Mouse (Mus musculus): Measurements from ENCODE around the gene Dpysl5. TPM values are rescaled to one million over a fixed set of nuclear protein-coding genes. Genes with fewer than 3 reads are reported as not detected.
"Not testable (repeated sequence)": the region's sequence is repeated elsewhere in the genome, so short reads cannot be mapped to it uniquely, and the experiment has no call there.

The Dpysl5 gene
- 10 to 100 TPM; 21.3 to 28.0 (median 27.4) TPM for total RNA-seq (2022)

DNA sequence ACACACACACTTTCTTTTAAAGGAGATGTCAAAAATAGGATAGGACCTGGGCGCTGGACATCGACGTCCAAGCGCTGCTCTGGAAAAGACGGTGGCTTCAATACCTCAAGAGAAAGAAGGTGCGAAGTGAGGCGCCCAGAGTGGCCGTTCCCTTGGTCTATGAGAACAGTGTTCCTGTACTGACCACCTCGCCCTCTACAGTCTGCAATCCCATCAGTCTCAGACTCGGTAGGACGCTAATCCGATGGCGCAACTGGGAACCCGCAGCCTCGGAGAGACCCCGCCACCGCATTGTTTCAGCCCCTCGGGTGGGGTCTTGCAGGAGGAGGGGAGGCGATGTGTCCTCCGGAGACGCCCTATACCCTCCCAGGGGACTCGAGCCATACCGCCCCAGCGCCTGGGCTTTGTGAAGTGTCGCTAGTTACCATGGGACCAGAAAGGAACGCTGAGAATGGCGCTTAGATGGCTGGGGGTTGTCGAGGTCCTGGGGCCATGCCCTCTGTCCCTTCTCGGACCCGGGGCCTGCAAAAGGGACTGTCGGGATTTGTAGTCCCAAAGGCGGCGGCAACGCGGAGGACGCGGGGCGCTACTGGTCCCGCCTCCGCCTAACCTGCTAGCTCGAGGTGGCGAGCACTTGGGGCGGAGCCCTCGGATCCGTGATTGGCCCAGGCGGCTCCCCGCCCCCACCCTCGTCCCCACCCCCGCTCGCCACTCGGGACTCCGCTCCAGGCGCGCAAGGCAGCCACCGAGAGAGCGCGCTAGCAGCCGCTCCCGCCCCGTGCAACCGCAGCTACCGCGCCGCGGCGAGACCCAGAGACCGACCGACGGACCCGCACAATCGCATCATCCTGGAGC lies at the start of gene Dpysl5:
TSS of gene Dpysl5 (plus strand) at position 418 of the 855 bp plus-strand sequence.
- DNase-seq (ENCODE audit: low spot score in 2 of 2) = peak; percentile 62 to 87

DNA sequence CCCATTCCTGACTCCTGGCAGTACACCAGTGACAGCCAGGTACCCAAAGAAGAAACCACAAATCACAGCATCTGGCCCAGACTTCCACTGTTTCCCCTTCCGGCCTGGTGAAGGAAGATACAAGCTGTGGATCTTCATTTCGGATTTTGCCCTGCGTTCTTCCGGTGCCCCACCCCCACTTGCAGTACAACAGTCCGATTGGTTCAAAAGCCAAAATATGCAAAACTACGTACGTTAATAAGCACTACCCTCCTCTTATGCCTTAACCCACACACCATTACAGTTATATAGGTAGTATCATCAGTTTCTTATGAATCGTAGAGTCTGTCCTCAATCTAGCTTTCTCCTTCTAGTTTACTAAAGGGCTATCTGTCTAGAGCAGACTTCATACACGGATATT lies 46.0 kb upstream of the Dpysl5 start:
- DNase-seq (ENCODE audit: low spot score in 2 of 2) = no peak

DNA sequence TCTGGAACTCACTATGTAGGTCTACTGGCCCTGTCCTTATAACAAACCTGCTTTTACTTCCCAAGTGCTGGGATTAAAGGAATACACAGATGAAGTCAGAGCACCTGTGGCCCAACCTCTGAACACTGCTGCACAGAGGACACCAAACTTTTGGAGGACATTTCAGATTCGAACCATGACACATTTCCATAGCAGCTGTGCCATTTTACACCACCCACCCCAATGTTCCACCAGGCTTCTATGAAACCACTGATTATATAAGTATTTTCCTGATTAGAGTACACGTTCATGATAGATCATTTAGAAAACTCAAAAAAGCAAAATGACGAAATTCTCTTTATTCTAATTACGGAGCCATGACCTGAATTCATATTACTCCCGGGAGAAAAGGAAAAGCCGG lies 45.4 kb upstream of the Dpysl5 start:
- DNase-seq (ENCODE audit: low spot score in 2 of 2) = peak; percentile 37 to 60

DNA sequence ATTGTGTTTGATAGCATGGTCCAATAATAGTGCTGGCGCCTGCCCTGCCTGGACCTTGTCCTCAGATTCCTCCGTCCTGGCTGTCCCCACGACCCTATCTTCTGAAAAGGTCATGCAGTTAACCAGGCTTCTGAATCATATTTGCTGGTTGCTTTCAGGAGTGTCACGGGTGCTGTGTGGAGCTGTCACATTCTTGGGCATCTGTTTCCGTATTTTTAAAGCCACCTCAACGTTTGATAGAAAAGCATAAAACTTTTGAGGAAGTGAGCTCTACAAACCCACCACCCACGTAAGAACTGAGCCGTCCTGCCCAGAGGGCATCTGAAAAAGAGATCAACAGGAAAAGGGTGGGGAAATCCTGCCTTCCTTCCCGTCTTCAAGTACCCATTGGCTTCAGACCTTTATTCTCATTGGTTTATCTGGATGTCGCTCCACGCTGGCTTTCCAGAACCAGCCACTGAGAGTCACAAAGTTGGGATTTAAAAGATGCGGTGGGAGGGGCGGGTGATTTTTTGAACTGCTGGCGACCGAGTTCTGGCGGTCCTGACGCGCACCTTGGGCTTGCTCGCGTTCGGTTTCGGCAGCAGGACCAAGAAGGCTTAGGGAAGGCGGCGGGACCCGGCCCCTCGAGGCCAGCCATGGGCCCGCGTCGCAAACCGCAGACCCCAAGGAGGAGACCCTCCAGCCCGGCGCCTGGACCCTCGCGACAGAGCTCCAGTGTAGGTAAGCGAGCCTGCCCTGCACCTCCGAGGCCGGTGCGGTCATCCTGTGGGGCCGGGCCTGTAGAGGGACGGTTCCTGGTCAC lies 44.8 kb upstream of the Dpysl5 start, which contains the start of gene Cenpa:
TSS of gene Cenpa (plus strand) at position 387 of the 805 bp plus-strand sequence.
- peak; percentile 65 to 95 for DNase-seq (ENCODE audit: low spot score in 2 of 2)

DNA sequence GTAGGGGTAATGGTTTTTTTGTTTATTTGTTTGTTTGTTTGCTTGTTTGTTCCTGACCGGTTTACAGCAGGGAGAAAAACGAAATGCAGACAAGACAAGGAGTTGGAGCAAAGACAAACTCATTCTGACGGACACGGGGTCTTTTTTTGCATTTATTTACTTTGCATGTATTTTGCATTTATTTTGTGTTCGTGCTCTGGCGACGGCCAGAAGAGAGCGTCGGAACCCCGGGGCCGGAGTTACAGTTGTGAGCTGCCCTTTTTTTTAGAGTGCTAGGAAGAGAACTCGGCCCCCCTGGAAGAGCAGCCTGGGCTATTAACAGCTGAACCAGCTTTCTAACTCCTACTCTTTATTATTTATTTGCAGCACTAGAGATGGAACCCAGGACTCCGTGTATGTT lies 44.1 kb upstream of the Dpysl5 start:
- no peak for DNase-seq (ENCODE audit: low spot score in 2 of 2)

DNA sequence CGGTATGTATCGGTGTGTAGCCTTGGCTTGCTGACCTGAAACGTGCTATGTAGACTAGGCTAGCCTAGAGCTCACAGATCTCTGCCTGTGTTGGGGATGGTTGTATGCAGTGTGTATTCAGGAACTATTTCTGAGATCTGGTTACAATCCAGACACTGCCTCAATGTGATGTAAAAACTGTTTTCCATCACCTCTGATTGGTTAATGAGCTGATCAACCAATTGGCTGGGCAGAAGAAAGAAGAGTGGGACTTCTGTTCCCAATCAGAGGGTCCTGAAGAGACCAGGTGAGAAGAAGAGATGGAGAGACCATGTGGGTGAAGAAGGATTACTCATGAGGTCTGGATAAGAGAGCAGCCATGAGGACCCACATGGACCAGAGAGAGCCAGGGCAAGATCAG lies 43.7 kb upstream of the Dpysl5 start:
- DNase-seq (ENCODE audit: low spot score in 2 of 2) = no peak

DNA sequence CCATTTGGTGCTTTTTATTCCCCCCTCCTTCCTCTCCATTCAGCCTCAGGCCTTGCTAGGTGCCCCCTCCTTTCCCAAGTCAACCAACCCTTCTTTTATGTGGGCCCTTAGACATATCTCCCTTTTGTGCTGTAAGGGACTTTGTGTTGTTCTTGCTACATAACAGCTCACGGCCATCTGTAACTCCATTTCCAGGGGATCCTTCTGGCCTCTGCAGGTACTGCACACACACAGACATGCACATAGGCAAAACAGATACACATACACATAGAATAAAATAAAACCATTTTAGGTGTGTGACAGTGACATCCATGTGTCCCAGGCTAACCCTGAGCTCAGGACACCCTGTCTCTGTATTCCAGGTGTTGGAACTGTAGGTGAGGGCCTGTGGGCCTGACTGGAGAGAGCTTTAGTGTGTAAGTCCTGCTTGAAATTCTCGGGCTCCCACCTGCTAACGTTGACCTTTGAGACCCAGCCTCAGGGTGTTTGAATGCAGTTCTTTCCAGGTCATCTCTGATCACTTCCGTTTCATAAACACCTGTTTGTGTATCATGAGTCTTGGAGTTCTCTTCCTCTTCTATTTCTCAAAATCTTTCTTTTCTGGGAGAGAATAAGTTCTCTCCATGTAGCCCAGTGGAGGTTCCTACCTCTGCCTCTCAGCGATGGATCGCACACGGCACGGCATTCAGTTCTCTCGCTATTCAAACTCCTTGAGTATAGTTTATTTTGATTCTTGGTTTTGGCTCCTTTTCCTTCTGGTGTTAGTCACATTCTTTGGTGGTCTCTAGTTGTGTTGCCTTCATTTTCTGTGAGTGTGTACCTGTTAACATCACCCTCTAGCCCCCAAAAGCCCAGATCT lies 42.5 kb upstream of the Dpysl5 start:
- DNase-seq (ENCODE audit: low spot score in 2 of 2) = no peak

DNA sequence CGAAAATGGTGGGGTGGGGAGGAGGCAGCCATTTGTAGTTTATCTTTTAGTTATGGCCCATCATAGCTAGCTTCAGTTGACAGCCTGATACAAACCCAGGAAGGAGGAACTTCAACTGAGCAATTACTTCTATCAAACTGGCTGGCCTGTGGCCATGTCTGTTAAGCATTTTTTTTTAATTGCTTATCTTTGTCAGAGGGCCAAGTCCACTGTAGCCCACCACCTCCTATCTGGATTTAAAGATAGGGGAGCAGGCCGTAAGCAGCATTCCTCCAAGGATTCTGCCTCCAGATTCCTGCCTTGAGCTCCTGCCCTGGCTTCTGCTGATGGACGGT lies 41.9 kb upstream of the Dpysl5 start:
- no peak for DNase-seq (ENCODE audit: low spot score in 2 of 2)

DNA sequence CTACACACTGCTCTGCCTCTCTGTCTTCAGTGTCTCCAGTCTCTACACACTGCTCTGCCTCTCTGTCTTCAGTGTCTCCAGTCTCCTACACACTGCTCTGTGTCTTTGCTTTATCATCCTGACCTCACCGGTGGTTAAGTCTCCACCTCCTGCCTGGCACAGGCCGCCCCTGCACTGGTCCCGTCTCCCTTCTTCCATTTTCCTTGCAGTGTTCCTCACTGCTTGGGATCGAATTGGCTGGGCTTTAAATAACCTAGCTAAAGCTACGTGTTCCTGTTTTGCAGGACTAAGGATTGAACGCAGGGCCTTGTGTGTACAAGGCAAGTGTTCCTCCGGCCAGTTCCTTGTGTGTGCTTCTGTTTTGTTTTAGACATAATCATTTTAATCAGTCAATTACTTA lies 41.3 kb upstream of the Dpysl5 start:
- no peak for DNase-seq (ENCODE audit: low spot score in 2 of 2)

DNA sequence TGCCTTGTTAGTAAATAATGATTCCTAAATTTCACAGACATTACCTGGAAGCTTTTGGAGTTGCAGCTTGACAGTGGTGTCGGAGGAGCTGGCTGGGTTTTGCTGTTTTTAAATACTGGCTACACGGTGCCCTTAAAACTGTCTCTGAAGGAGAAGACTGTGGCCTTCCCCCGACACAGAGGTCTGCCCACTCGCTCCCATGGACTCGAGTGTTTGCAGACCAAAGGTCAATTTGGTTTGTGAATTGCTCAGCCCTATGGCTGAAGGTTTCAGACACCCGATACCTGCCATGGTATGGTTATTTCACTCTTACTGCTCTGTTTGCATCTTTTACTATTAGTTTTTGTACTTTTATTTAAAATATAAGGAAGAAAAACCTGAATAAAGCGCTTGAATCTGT lies 37.4 kb upstream of the Dpysl5 start:
- DNase-seq (ENCODE audit: low spot score in 2 of 2) = no peak

DNA sequence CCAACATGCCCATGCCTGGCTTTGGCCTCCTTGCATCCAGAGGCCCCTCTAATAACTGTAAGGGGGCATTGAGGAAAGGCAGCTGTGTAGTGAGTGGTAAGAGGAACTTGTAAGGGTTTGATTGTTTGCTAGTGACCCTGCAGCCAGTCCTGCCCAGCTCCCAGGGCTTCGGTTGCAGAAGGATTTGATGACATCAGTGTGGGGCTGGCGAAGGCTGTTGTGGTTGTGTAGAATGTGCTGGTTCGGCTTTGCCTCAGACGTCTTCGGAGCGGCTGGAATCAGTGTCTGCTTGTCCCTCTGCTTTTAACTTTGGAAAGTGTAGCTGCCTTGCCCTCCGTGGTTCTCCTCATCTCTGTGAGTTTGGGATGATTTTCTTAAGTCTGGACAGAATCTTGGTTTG lies 34.6 kb upstream of the Dpysl5 start:
- DNase-seq (ENCODE audit: low spot score in 2 of 2) = no peak

DNA sequence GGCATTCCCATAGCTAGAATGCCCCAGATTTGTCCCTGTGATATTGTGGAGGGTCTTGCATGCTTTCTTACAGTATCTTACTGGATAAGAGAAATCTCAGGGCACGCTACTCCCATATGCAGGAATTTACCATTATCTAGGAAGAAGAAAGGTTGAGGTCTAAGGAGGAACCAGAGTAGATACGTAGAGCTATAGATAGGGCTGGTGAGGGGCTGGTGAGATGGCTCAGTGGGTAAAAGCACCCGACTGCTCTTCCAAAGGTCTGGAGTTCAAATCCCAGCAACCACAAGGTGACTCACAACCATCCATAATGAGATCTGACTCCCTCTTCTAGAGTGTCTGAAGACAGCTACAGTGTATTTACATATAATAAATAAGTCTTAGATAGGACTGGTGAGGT lies 33.3 kb upstream of the Dpysl5 start:
- DNase-seq (ENCODE audit: low spot score in 2 of 2) = not testable (repeated sequence)

DNA sequence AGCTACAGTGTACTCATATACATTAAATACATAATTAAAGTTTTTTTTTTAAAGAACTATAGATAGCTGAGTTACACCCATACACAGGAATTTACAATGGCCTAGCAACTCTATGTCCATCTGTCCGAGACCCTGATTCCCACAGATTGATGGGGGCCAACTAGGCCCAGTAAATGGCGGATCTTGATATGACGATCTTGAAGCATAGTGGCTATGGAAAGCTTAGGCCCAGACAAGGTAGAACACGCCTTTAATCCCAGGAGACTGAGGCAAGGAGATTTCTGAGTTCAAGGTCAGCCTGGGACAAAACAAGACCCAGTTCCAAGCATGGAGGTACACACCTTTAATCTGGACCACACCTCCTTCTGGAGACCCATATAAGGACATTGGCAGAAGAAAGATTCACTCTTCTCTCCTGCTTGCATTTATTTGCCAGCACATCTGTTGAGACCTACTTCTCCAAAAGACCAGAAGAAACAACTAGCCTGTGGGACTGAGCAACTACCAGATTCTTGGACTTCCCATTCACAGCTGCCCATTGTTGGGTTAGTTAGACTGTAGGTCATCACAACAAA lies 32.6 kb upstream of the Dpysl5 start:
- no peak for DNase-seq (ENCODE audit: low spot score in 2 of 2)

DNA sequence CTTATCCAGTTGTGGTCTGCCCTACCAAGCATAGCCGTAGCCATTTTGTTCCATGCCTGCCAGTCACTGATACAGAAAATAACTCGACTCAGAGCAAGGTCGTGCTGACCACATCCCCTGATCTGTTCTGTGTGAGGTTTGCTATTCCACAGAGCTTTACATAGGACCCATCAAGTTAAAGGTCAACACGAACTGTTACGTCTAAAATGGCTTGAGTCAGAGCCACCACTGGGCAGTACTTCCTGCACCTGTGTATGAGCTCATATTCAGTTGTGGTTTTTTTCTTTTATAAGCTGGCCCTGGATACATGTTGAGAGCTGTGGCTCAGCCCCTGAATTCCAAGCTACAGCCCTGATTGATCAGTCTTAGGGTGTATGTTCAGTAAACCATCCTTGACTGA lies 31.8 kb upstream of the Dpysl5 start:
- DNase-seq (ENCODE audit: low spot score in 2 of 2) = no peak

DNA sequence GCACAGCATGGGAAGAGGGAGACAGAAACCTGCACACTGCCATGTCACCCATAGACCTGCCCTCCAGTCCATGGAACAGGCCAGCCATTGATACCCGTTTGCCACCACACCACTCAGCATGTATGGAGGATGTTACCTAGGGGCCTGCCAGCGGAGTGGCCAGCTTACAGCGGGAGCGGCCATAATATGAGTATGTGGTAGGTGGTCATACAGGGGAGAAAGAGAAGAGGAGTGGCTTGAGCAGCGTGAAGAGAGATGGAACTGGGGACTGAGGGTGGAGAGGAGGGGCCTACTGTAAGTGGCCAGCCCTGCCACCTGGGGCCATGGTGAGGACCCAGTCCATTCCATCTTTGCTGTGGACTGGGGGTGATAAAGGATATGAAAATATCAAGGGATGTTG lies 29.4 kb upstream of the Dpysl5 start:
- no peak for DNase-seq (ENCODE audit: low spot score in 2 of 2)

DNA sequence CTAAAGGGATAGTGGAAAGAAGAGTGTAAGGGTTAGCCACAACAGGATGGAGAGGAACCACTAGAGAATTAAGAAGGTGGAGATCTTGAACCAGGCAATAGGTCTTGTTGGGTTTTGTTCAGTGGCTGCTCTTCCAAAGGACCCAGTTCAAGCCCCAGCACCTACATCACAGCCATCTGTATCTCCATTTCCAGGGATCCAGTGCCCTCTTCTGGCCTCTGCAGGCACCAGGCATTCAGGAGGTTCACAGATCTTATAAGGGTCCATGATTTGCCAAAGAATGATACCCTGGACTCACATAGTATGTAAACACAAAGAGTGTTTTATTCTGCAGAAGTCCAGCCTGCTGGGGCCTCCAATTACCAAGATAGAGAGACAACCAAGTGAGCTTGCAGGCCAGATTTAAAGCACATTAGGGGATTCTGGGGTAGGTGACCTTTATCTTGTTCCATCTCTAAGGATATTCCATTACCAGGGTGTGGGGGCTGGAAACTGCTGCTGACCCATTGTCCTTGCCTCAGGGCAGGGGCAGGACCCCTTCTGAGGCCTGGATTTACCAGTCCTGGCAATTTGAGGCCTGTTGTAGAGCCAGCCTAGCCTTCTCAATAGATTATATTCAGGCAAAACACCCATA lies 28.3 kb upstream of the Dpysl5 start:
- no peak for DNase-seq (ENCODE audit: low spot score in 2 of 2)

DNA sequence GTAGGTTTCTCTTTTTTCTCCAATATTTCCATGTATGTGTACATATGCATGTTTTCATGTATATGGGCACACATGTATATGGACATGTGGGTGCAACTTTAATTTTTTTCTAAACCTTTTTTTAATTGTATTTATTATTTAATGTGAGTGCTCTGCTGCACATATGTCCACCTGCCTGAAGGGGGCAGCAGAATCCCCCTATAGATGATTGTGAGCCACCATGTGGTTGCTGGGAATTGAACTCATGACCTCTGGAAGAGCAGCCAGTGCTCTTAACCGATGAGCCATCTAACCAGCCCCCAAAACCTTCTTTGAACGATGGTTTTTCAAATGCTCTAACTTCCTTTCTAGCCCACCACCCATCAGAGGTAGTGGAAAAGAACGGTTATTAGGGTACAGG lies 27.4 kb upstream of the Dpysl5 start:
- no peak for DNase-seq (ENCODE audit: low spot score in 2 of 2)

DNA sequence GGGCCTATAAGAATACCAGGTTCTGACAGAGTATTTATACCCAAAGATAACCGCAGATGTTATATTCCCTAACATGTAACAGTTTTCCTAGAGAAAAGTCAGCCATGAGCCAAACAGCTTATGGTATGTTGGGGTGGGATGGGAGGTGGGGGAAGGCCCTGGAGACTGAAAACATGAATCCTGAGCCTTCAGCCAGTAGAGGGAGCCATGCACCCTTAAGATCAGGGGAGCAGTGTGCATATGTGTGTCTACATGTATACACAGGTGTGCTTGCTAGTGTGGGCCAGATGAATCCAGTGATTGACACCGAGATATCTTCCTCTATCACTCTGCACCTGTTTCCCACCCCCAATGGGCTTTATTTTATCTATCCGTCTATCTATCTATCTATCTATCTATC lies 24.6 kb upstream of the Dpysl5 start:
- DNase-seq (ENCODE audit: low spot score in 2 of 2) = no peak

DNA sequence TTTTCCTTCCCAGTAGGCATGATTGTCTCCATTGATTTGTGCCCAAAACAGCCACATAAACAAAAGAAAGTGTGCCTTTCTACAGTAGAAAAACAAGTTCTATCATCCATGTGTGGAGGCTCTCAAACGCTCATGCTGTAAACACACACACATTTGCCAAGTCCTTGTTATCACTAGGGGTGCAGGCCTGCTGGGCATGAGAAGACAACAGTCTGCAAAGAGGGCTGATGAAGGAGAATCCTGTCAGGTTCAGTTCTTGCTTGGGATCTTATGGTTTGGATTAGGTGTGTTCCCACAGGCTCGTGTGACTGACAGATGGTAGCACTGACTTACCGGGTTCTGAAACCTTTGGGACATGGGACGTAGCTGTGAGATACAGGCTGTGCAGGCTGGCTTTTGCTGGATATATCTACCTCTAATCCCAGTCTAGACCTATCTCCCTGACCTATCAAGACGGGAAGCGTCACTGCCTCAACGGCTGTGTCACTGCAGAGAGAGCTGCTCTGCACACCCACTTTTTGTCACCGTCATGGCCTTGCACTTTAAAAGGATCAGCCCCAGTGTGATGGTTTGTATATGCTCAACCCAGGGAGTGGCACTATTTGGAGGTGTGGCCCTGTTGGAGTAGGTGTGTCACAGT lies 10.9 kb upstream of the Dpysl5 start:
- no peak for DNase-seq (ENCODE audit: low spot score in 2 of 2)

DNA sequence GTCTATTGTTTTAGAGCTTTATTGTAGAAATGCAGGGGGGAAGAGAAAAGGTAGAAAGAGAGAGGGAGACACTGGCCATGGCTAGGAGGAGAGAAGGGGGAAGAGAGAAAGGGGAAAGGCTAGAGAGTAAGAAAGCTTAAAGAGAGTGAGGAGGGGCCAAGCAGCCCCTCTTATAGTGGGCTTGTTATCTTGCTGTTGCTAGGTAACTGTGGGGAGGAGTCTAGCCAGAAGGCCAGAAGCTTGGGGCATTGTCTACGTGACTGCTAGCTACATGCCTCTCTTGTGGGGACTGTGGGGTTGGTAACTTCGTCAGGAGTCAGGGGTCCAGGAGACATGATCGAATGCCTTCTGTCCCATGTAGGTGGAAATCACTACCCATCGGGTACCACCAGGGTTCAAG lies 10.0 kb upstream of the Dpysl5 start:
- not testable (repeated sequence) for DNase-seq (ENCODE audit: low spot score in 2 of 2)
